Mouse (Mus musculus): ENCODE data around the gene Cdkl4. TPM values are rescaled to one million over a fixed set of nuclear protein-coding genes. Genes with fewer than 3 reads are reported as not detected.
"Not testable (repeated sequence)": the region's sequence is repeated elsewhere in the genome, so short reads cannot be mapped to it uniquely, and the experiment has no call there.

The Cdkl4 gene
- total RNA-seq, 4 experiments from 2014 or later: 15.5 to 18.0 (median 16.8) TPM

DNA sequence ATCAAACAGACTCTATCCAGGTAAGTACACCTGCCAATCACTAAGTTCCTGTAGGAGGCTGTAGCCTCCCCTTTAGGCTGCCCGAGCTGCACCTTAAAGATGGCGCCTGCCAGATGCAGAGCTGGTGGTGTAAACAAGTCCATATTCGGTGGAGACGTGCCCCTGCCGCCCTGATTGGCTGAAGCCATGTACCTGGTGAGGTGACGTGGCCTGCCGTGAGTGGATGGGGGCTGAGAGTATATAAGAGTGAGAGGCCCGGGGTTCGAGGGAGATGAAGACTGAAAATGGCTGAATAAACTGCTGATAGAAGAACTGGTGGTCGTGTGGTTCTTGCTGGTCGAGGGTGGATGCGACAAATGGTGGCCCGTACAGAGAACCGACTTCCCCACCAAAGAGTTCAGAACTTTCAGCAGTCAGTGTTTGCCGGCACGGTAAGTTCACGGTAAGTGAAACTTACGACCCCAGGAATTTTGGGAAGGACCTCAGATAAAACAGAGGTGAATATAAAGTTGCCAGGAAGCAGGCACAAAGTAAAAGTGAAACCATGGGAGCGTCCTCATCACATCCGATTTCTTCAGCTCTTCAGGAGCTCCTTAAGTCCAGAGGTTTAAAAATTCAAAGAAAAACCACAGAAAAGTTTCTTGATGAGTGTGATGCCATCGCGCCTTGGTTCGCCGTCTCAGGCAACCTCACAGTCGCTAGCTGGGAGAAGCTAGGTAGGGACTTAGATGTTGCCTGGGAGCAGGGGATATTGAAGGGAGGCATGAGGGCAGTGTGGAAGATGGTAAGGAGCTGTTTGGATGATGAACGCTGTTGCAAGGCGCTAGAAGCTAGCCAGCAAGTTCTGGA lies 13.6 kb downstream of the Cdkl4 start:
- not testable (repeated sequence) for DNase-seq (ENCODE audit: low spot score in 2 of 2)

DNA sequence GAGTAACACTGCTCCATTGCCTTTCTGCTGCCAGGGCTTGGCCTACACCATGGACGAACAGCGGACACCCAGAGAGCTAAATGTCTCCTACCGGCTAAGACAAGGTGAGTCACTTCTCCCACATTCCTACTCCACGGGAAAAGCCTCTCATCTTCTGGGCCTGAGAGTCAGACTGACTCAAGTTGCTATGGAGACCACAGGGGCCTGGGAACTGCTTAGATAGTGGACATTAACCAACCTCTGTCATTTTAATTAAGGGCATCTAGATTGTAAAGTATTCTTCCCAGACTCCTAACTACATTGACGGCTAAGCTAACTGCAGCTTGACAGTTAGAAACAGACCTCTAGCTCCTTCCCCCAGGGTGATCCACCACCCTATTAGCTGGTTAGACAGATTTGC lies 14.8 kb downstream of the Cdkl4 start:
- no peak for DNase-seq (ENCODE audit: low spot score in 2 of 2)

- peak in 1 of 2 experiments; percentile 47 for DNase-seq (ENCODE audit: low spot score in 2 of 2)
Observed at GRCm38 (mm10) chr17:80560669-80561401, 16.8 kb downstream of the Cdkl4 start.

GRCm38 (mm10) chr17:80559745-80560144 lies 17.9 kb downstream of the Cdkl4 start:
- DNase-seq (ENCODE audit: low spot score in 2 of 2): no peak

DNA sequence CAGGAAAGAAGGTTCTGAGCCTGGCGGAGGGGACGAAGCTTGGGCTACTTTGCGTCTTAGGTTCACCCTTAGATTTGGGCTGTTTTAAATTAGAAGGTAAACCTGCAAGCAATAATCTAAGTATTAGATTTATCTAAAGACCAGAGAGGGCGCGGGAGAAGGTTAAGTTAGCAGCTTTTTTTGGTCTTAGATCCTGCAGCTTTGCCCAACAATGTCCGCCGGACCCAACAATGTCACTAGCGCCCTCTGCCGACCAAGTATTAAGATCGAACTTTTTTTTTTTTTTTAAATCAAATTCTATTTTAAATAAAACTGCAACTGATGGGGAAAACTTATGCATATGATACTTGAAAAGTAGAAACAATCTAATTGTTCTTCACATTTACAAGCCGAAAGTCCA lies 18.6 kb downstream of the Cdkl4 start:
- DNase-seq (ENCODE audit: low spot score in 2 of 2): no peak

DNA sequence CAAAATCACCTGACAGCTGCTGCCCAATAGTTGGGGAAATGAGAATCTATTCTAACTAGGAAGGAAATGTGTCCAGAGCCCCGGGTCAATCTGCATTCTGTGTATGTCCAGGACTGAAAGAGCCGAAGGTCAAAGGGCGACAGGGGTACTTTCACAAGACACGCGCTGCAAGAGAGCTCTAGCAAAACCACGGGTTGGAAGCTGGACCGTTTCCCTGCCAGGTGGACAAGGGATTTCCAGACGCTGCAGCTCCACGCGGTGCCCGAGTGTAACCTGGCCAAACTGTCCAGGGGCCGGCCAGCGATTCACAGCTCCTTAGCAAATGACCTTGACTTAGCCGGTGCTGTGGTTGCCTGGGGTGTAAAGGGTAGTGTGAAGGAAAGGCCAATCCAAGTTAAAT lies 19.0 kb downstream of the Cdkl4 start:
- DNase-seq (ENCODE audit: low spot score in 2 of 2): no peak

GRCm38 (mm10) chr17:80557461-80557860 lies 20.2 kb downstream of the Cdkl4 start:
- DNase-seq (ENCODE audit: low spot score in 2 of 2): no peak

- peak; percentile 59 to 68 for DNase-seq (ENCODE audit: low spot score in 2 of 2)
Observed at GRCm38 (mm10) chr17:80553318-80554270, 24.0 kb downstream of the Cdkl4 start.

DNA sequence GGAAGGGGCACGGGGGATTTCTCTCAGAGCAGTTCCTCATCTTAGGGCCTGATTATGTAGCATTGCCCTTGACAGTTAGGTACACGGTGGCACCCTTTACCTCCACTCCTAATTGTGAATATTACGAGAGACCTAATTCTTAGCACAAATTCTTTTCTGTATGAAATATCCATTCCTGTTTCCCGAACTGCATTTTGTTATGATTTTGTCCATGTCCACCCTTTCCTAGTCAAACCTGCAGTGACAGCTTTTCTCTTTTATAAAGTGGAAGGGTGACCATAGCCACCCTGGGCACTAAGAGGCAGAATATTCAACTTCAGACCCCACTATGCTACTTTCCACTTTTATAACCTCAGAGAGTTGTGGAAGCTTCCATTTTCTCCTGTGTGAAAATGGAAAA lies 25.0 kb downstream of the Cdkl4 start:
- no peak for DNase-seq (ENCODE audit: low spot score in 2 of 2)

DNA sequence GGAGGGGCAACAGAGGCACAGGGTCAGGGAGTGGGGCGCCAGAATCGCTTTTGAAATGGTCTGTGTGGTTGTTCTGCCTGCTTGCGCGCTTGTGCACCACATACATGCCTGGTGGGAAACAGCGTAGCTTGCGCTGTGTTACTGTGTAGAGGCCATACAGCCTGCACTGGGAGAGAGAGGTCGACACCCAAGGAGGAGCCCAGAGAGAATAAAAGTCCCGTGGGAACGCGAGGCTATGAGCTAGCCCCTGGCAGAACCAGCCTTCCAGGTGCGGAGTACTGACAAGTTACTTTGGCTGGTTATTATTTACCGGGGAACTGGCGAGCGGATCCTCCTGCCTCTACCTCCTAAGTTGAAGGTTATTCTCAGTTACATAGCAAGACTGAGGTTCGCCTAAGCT lies 26.6 kb downstream of the Cdkl4 start:
- DNase-seq (ENCODE audit: low spot score in 2 of 2): no peak

DNA sequence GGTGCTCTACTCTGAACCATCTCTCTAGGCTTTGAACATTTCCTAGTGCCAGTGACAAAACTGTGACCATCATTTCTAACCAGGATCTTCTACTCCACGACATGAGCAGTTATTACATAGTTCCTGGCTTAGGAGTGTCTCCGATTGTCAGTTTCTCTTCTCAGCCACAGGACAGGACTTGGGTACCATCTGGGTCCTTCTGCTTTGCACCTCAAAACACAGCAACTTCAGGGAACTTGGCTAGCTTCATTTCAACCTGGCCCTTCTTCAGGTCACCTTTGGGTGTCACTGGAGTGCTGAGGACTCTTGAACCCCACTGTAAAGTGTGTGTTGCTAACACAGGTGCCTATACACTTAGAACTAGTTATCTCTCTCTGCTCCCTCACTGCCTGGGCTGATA lies 30.8 kb downstream of the Cdkl4 start:
- DNase-seq (ENCODE audit: low spot score in 2 of 2): no peak

DNA sequence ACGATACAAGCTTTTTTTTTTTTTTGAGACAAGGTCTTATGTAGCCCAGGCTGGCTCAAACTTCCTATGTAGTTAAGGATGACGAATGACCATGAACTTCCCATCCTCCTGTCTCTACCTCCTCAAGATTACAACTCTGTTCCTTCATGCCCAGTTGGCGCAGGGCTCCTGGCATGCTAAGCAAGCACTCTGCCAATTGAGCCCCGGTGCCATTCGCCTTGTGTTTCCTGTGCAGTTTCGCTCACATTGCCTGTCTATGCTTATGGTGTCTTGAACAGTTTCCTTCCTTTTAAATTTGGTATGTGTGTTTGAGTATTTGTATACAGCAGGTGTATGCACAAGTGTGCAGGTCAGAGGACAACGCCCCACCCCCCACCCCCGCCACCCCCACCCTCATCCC lies 31.4 kb downstream of the Cdkl4 start:
- DNase-seq (ENCODE audit: low spot score in 2 of 2): no peak

- DNase-seq (ENCODE audit: low spot score in 2 of 2): no peak
Observed at GRCm38 (mm10) chr17:80543646-80544045, 34.0 kb downstream of the Cdkl4 start.

DNA sequence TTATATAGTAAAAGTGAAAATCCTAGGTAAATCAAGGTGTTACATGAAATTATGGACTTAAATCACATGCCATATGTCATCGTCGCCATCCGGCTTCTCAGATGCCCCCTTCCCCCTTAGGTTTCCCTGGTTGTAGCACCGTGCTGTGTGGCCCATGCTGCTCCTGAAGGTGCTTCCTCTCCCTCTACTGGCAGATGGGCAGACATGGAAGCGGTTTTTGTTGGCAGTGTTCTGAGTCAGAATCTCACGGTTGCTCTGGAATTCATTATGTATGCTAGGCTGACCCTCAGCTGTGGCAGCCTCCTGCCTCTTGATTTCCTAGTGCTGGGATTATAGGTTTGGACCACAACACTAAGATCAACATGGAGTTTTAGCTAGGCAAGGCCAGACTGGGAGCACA lies 40.5 kb downstream of the Cdkl4 start:
- DNase-seq (ENCODE audit: low spot score in 2 of 2): no peak

DNA sequence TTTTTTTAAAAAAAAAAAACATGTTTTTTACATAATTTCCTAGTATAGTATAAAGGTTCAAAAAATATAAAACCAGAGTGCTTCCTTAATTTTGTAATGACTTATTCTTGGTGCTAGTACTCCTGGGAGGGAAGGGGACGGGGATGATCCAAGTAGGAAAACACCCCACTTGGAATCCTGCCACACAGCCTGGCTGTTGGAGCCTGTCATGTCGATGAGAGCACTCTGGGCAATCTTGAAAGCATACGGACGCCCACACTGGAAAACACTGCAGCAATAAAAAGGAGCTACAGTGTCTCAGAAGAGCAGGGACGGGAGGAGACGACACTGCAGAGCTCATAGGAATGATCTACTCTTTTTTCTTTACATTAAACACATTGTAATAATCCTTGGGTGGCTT lies 42.0 kb downstream of the Cdkl4 start:
- DNase-seq (ENCODE audit: low spot score in 2 of 2): no peak

GRCm38 (mm10) chr17:80531351-80531750 lies 46.3 kb downstream of the Cdkl4 start:
- not testable (repeated sequence) for DNase-seq (ENCODE audit: low spot score in 2 of 2)

- no peak for DNase-seq (ENCODE audit: low spot score in 2 of 2)
Observed at GRCm38 (mm10) chr17:80523231-80523630, 54.4 kb downstream of the Cdkl4 start.

- no peak for DNase-seq (ENCODE audit: low spot score in 2 of 2)
Observed at GRCm38 (mm10) chr17:80522229-80522556, 55.4 kb downstream of the Cdkl4 start.

DNA sequence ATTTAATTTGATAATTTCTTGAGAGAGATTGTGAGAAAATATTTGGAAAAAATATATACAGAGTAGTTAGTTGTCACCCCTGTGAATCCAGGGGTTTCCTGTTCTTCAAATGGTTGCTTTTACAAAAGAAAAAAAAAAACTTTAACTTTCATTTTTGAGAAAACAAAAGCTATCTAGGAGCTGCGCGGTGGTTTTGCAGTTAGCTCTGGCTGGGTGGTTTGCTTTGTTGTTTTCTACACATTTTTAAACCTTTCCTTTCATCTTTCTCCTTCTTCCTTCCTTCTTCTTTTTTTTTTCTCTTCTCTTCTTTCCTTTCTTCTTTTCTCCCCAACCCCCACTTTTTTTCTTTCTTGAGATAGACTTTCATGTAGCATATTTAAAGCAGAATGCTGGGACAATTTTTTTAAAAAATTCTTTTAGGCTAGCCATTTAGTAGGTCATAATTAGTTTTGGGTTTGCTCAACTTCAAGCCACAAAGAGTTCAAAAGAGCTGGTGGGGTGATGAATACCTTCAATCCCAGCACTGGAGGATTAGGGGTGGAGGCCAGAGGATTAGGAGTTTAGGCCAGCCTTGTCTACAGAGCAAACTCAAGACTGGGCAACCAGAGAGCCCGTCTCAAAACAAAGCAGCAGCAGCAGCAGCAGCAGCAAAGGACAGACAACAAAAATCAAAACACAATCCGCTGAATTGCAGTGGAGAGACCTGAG lies 55.9 kb downstream of the Cdkl4 start:
- no peak for DNase-seq (ENCODE audit: low spot score in 2 of 2)

- no peak for DNase-seq (ENCODE audit: low spot score in 2 of 2)
Observed at GRCm38 (mm10) chr17:80520537-80520936, 57.1 kb downstream of the Cdkl4 start.

DNA sequence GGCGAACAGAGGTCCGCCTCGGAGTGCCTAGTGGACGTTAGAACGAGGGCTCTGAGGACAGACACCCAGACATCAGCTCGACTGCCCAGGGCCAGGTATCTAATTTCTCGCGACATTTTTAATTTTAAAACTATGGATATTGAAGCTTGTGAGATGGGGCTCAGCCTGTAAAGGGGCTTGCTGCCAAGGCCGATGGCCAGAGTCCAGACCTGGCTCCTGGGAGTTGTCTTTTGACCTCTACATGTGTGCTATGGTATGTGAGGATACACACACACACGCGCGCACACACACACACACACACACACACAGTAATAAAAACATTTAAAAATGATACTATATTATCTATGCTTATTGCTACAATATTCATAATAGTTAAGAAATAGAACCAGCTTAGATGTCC lies 58.8 kb downstream of the Cdkl4 start:
- no peak for DNase-seq (ENCODE audit: low spot score in 2 of 2)

Measured in left cerebral cortex, adult 8-10 months (tissue).